Mouse (Mus musculus): ENCODE results near the gene Gcm2. TPM values are rescaled to one million over a fixed set of nuclear protein-coding genes. Genes with fewer than 3 reads are reported as not detected.

Gcm2 gene
- polyA plus RNA-seq, 1 experiment from 2014 or later = not detected

- WGBS = 7% methylated on average over 24 of the region's 24 CpGs
- Histone ChIP-seq H3K9ac (no peak overlapping the region), H3K9me3 (no peaks in the 10 kb centered on the region), H3K36me3 (no peaks in the 10 kb centered on the region), H3K27ac (no peak overlapping the region), H3K27me3 (peaks cover 22% of the 10 kb centered on the region), H3K4me3 (peak overlapping the region; percentile 49), H3K4me1 (peaks cover 10% of the 10 kb centered on the region; the same call in 1 of the 2 replicates), H3K4me2 (peak overlapping the region; percentile 88)
- peak; percentile 13; the same call in 1 of the 2 replicates for ATAC-seq (ENCODE audit: insufficient number of reproducible peaks, low FRiP score, low TSS enrichment, low read depth)
Measured at GRCm38 (mm10) chr13:41078690-41079420, 32.0 kb downstream of the Gcm2 start.

GRCm38 (mm10) chr13:41077921-41078320 is 32.9 kb downstream of the Gcm2 start:
- Histone ChIP-seq H3K4me2 (no peak overlapping the region), H3K9me3 (no peaks in the 10 kb centered on the region), H3K9ac (no peak overlapping the region), H3K36me3 (no peaks in the 10 kb centered on the region), H3K27me3 (peaks cover 22% of the 10 kb centered on the region), H3K4me1 (peaks cover 10% of the 10 kb centered on the region; the same call in 1 of the 2 replicates), H3K27ac (no peak overlapping the region), H3K4me3 (no peak overlapping the region)
- WGBS = 70% methylated on average over 9 of the region's 9 CpGs
- ATAC-seq (ENCODE audit: insufficient number of reproducible peaks, low FRiP score, low TSS enrichment, low read depth) = no peak

GRCm38 (mm10) chr13:41073819-41074218 is 37.0 kb downstream of the Gcm2 start:
- no peak overlapping the region for H3K4me2 ChIP-seq
- H3K9me3 ChIP-seq = no peaks in the 10 kb centered on the region
- no peak overlapping the region for H3K9ac ChIP-seq
- H3K27ac ChIP-seq = no peak overlapping the region
- H3K27me3 ChIP-seq = peaks cover 15% of the 10 kb centered on the region
- no peaks in the 10 kb centered on the region for H3K36me3 ChIP-seq
- ATAC-seq (ENCODE audit: insufficient number of reproducible peaks, low FRiP score, low TSS enrichment, low read depth) = no peak
- peaks cover 3% of the 10 kb centered on the region; the same call in 1 of the 2 replicates for H3K4me1 ChIP-seq
- WGBS = 71% methylated on average over 5 of the region's 5 CpGs
- H3K4me3 ChIP-seq = no peak overlapping the region

GRCm38 (mm10) chr13:41071617-41072016 is 39.2 kb downstream of the Gcm2 start:
- no peak overlapping the region for H3K9ac ChIP-seq
- peaks cover under 1% of the 10 kb centered on the region; the same call in 1 of the 2 replicates for H3K27me3 ChIP-seq
- H3K4me3 ChIP-seq = no peak overlapping the region
- no peak overlapping the region for H3K4me2 ChIP-seq
- H3K9me3 ChIP-seq = no peaks in the 10 kb centered on the region
- 87% methylated on average over 11 of the region's 11 CpGs for WGBS
- ATAC-seq (ENCODE audit: insufficient number of reproducible peaks, low FRiP score, low TSS enrichment, low read depth) = no peak
- H3K4me1 ChIP-seq = no peaks in the 10 kb centered on the region
- no peaks in the 10 kb centered on the region for H3K36me3 ChIP-seq
- H3K27ac ChIP-seq = no peak overlapping the region

GRCm38 (mm10) chr13:41067618-41068017 is 43.2 kb downstream of the Gcm2 start:
- H3K9me3 ChIP-seq = no peaks in the 10 kb centered on the region
- H3K4me2 ChIP-seq = no peak overlapping the region
- H3K4me3 ChIP-seq = no peak overlapping the region
- H3K9ac ChIP-seq = no peak overlapping the region
- no peak for ATAC-seq (ENCODE audit: insufficient number of reproducible peaks, low FRiP score, low TSS enrichment, low read depth)
- no peaks in the 10 kb centered on the region for H3K36me3 ChIP-seq
- no peaks in the 10 kb centered on the region for H3K4me1 ChIP-seq
- 95% methylated on average over 4 of the region's 4 CpGs for WGBS
- no peak overlapping the region for H3K27ac ChIP-seq
- no peaks in the 10 kb centered on the region for H3K27me3 ChIP-seq

GRCm38 (mm10) chr13:41051965-41052364 is 58.9 kb downstream of the Gcm2 start:
- Histone ChIP-seq H3K4me3 (no peak overlapping the region), H3K4me1 (0 out of 2 replicates have a peak, but pooled peaks cover 2% of the 10 kb centered on the region), H3K9ac (no peak overlapping the region), H3K27ac (no peak overlapping the region), H3K27me3 (no peaks in the 10 kb centered on the region), H3K9me3 (no peaks in the 10 kb centered on the region), H3K36me3 (no peaks in the 10 kb centered on the region), H3K4me2 (no peak overlapping the region)
- ATAC-seq (ENCODE audit: insufficient number of reproducible peaks, low FRiP score, low TSS enrichment, low read depth) = no peak
- 47% methylated on average over 5 of the region's 5 CpGs for WGBS

Other genes with a start within 250 kb of the Gcm2 start
- gene Pak1ip1, start 110.0 kb downstream of the Gcm2 start, polyA plus RNA-seq (2015; fragmentation: Nextera tagmentation; extraction: Ambion mirVana) = 55.5 and 55.8 TPM in 2 replicates
- 189 and 196 TPM in 2 replicates for gene Tmem14c, start 94.7 kb downstream of the Gcm2 start, polyA plus RNA-seq (2015; fragmentation: Nextera tagmentation; extraction: Ambion mirVana)
- 0.22 and 0.26 TPM in 2 replicates for gene Mak, start 31.3 kb downstream of the Gcm2 start, polyA plus RNA-seq (2015; fragmentation: Nextera tagmentation; extraction: Ambion mirVana)
- gene Sycp2l, start 3.3 kb upstream of the Gcm2 start, polyA plus RNA-seq (2015; fragmentation: Nextera tagmentation; extraction: Ambion mirVana) = not detected in 2 replicates
- 1.8 and 2.3 TPM in 2 replicates for gene Elovl2, start 109.4 kb upstream of the Gcm2 start, polyA plus RNA-seq (2015; fragmentation: Nextera tagmentation; extraction: Ambion mirVana)
- gene Smim13, start 138.8 kb upstream of the Gcm2 start, polyA plus RNA-seq (2015; fragmentation: Nextera tagmentation; extraction: Ambion mirVana) = 13.3 and 15.0 TPM in 2 replicates
- gene Gm17364, start 162.9 kb upstream of the Gcm2 start, polyA plus RNA-seq (2015; fragmentation: Nextera tagmentation; extraction: Ambion mirVana) = not detected in 2 replicates